ENCODE assay signal across 9 mouse cellular contexts in genomic region chr7:73740111-73741035, GRCm38 (mm10). TPM values are rescaled to one million over a fixed set of nuclear protein-coding genes. Genes with fewer than 3 reads are reported as not detected.
DNase-seq lines count a peak whose midpoint lies in the region; ATAC-seq and TF ChIP-seq lines count a peak whose summit lies in the region.
"Had no signal": no experiment of that assay in that cellular context is flagged by ENCODE, and none has a peak within 500 bp of the region (broad histone marks: within the 10 kb centered on the region; RNA-seq: fewer than 3 reads in every experiment).

TSS of gene Fam174b (plus strand) at chr7:73740302.

- 1% methylated on average over 94 of the region's 94 CpGs for WGBS in forebrain, embryonic 14.5 days
- WGBS in liver, postnatal 0 days (ENCODE audit: insufficient replicate concordance), result 3% methylated on average over 78 of the region's 94 CpGs
- under 1% methylated on average over 85 of the region's 94 CpGs for WGBS in neural tube, embryonic 14.5 days

- peak within 1 kb of the TSS; percentile 77 for H3K9ac ChIP-seq in forebrain, embryonic 14.5 days (ENCODE audit: low read length)
- peak within 1 kb of the TSS; percentile 46 for H3K9ac ChIP-seq in liver, postnatal 0 days (replicated peaks)
- peak within 1 kb of the TSS; percentile 85 for H3K9ac ChIP-seq in neural tube, embryonic 14.5 days (replicated peaks; ENCODE audit: low read depth, low read length)

- H3K4me1 ChIP-seq in forebrain, embryonic 14.5 days (ENCODE audit: control insufficient read depth, insufficient read depth, low read length), result no peaks in the 10 kb centered on the region; the same call in 1 of the 2 replicates
- no peaks in the 10 kb centered on the region for H3K4me1 ChIP-seq in liver, postnatal 0 days (ENCODE audit: insufficient read depth)
- peaks cover 17% of the 10 kb centered on the region for H3K4me1 ChIP-seq in neural tube, embryonic 14.5 days (ENCODE audit: control insufficient read depth, insufficient read depth, low read length)

- peak within 1 kb of the TSS; percentile 92 for H3K4me2 ChIP-seq in forebrain, embryonic 14.5 days (ENCODE audit: low read length)
- peak within 1 kb of the TSS; percentile 71 for H3K4me2 ChIP-seq in liver, postnatal 0 days (ENCODE audit: low read depth, low read length)
- peak within 1 kb of the TSS; percentile 85 for H3K4me2 ChIP-seq in neural tube, embryonic 14.5 days (ENCODE audit: low read depth, low read length)

- no peak for TF ChIP-seq CTCF in liver, postnatal 0 days (IDR thresholded peaks at IDR 0.05; ENCODE audit: low read depth)

- no peaks in the 10 kb centered on the region for H3K9me3 ChIP-seq in forebrain, embryonic 14.5 days (replicated peaks; ENCODE audit: control insufficient read depth, low read length)
- H3K9me3 ChIP-seq in liver, postnatal 0 days (ENCODE audit: low read length), result no peaks in the 10 kb centered on the region
- H3K9me3 ChIP-seq in neural tube, embryonic 14.5 days (ENCODE audit: control insufficient read depth, low read length), result no peaks in the 10 kb centered on the region

- peak; percentile 9 to 18 for DNase-seq in spleen, adult 18-20 months
- DNase-seq in spleen, adult 12 weeks (ENCODE audit: low spot score), result no peak
- peak; percentile 74 for DNase-seq in forebrain, embryonic 14.5 days (ENCODE audit: low spot score)
- peak; percentile 59 to 70 for DNase-seq in heart, postnatal 36 days
- DNase-seq in layer of hippocampus, adult 18-20 months (ENCODE audit: low spot score in 2 of 2), result peak; percentile 46 to 54
- peak; percentile 41 for DNase-seq in liver, postnatal 0 days
- peak; percentile 50 for DNase-seq in urinary bladder, adult 2 months (ENCODE audit: low spot score)

- H3K27ac ChIP-seq in forebrain, embryonic 14.5 days (ENCODE audit: low read depth, low read length), result peak within 1 kb of the TSS; percentile 60; the same call in 1 of the 2 replicates
- H3K27ac ChIP-seq in liver, postnatal 0 days (ENCODE audit: low read depth), result no peak within 1 kb of the TSS
- H3K27ac ChIP-seq in neural tube, embryonic 14.5 days (ENCODE audit: low read depth, low read length), result peak within 1 kb of the TSS; percentile 85

- H3K36me3 ChIP-seq in forebrain, embryonic 14.5 days (ENCODE audit: control insufficient read depth, insufficient read depth, low read length), result no peaks in the 10 kb centered on the region
- no peaks in the 10 kb centered on the region for H3K36me3 ChIP-seq in liver, postnatal 0 days (replicated peaks; ENCODE audit: insufficient read depth, low read length)
- H3K36me3 ChIP-seq in neural tube, embryonic 14.5 days (ENCODE audit: control insufficient read depth, insufficient read depth, low read length), result no peaks in the 10 kb centered on the region

- ATAC-seq in forebrain, embryonic 14.5 days, result peak; percentile 86
- ATAC-seq in liver, postnatal 0 days, result peak; percentile 25; the same call in 1 of the 2 replicates
- peak; percentile 85 for ATAC-seq in neural tube, embryonic 14.5 days (ENCODE audit: low read depth)
- ATAC-seq: Patski had no signal

- intact Hi-C loops in heart, postnatal 36 days (cut with DNase I), result loop anchor here (2.0 to 10.0 kb wide), 2 partner anchors 22 to 216 kb away; no protein-coding TSS in a partner anchor

- H3K27me3 ChIP-seq in forebrain, embryonic 14.5 days (replicated peaks; ENCODE audit: control insufficient read depth, insufficient read depth, low read length), result peaks cover 17% of the 10 kb centered on the region; the same call in 1 of the 2 replicates
- H3K27me3 ChIP-seq in liver, postnatal 0 days (ENCODE audit: insufficient read depth, low read length), result peaks cover 29% of the 10 kb centered on the region
- peaks cover 2% of the 10 kb centered on the region; the same call in 1 of the 2 replicates for H3K27me3 ChIP-seq in neural tube, embryonic 14.5 days (ENCODE audit: control insufficient read depth, insufficient read depth, low read length)

- peak within 1 kb of the TSS; percentile 61 for H3K4me3 ChIP-seq in forebrain, embryonic 14.5 days (ENCODE audit: low read depth, low read length)
- peak within 1 kb of the TSS; percentile 48 for H3K4me3 ChIP-seq in liver, postnatal 0 days (ENCODE audit: low read depth, low read length)
- H3K4me3 ChIP-seq in neural tube, embryonic 14.5 days (ENCODE audit: low read depth, low read length), result peak within 1 kb of the TSS; percentile 70

- TF ChIP-seq EP300 in liver, postnatal 0 days (IDR thresholded peaks at IDR 0.05; ENCODE audit: low read depth), result no peak

RNA-seq across cellular contexts. Expression of gene Fam174b, which starts in this region (rescaled TPM):
- polyA plus RNA-seq in forebrain, embryonic 14.5 days (2014; fragmentation: Nextera tagmentation; extraction: Ambion mirVana), result 13.2 and 22.6 TPM in 2 replicates
- total RNA-seq in heart, postnatal 36 days (2021), result 100 to 1,000 TPM; 174 to 183 TPM
- 10 to 100 TPM; 30.3 to 33.0 TPM for total RNA-seq in layer of hippocampus, adult 18-20 months (2021)
- 2.6 and 2.9 TPM in 2 replicates for polyA plus RNA-seq in liver, postnatal 0 days (2015; fragmentation: Nextera tagmentation; extraction: Ambion mirVana)
- polyA plus RNA-seq in neural tube, embryonic 14.5 days (2014; fragmentation: Nextera tagmentation; extraction: Ambion mirVana), result 30.8 and 34.3 TPM in 2 replicates
- polyA plus RNA-seq in urinary bladder, adult 2 months (2012; rRNA removed), result 49.2 and 52.9 TPM in 2 replicates

Comparison
In these comparisons a context has a peak if more than half of its experiments do, and no peak if none do; other contexts are left out.
1. RNA of gene Fam174b (total RNA-seq): 174 to 183 TPM in heart, postnatal 36 days; 30.3 to 33.0 TPM in layer of hippocampus, adult 18-20 months; every median in the first group is over 4 times any median in the second.
2. ATAC-seq: peak in every context shown above with its lines; median percentile 86 in forebrain, embryonic 14.5 days; 85 in neural tube, embryonic 14.5 days; 25 in liver, postnatal 0 days.
3. Peak in every context shown above with its lines, with median percentiles within 50 percentile points of each other: H3K4me2 ChIP-seq, H3K4me3 ChIP-seq and H3K9ac ChIP-seq.